Mouse (Mus musculus) thymus, adult 2 months (tissue): ENCODE data around the gene Apoe. TPM values are rescaled to one million over a fixed set of nuclear protein-coding genes. Genes with fewer than 3 reads are reported as not detected.
A peak's percentile ranks its signal among the peaks of the same experiment; 100 is the strongest.

Experiments
- DNase-seq: peaks from one replicate; pipeline ENCODE4 v3.0.0; 2021
- H3K27ac ChIP-seq: fragments of 200-500 bp; 2 replicates; pipeline ENCODE4 v1.5.1; 2012; ENCODE audit warnings: low read length, control low read depth; ENCODE audit not compliant: control insufficient read depth, insufficient read depth
- H3K27me3 ChIP-seq: fragments of 200-500 bp; 2 replicates; pipeline ENCODE4 v1.6.1; 2012; ENCODE audit warnings: mild to moderate bottlenecking, low read length, moderate library complexity, mixed read lengths; ENCODE audit not compliant: control insufficient read depth, insufficient read depth
- H3K36me3 ChIP-seq: fragments of 200-500 bp; 2 replicates; pipeline ENCODE4 v1.6.1; 2012; ENCODE audit warnings: mild to moderate bottlenecking, low read length, moderate library complexity; ENCODE audit not compliant: control insufficient read depth, insufficient read depth
- H3K4me1 ChIP-seq: fragments of 200-500 bp; replicated peaks from 2 replicates; pipeline ENCODE4 v1.6.1; 2012; ENCODE audit warnings: low read length; ENCODE audit not compliant: control insufficient read depth, insufficient read depth
- H3K4me3 ChIP-seq: fragments of 200-500 bp; 2 replicates; pipeline ENCODE4 v1.5.1; 2012; ENCODE audit warnings: mild to moderate bottlenecking, low read length, control low read depth, moderate library complexity; ENCODE audit not compliant: control insufficient read depth, insufficient read depth
- CTCF ChIP-seq: fragments of 200-500 bp; IDR thresholded peaks from 2 replicates; pipeline ENCODE4 v1.5.1; 2012; ENCODE audit warnings: mild to moderate bottlenecking, control low read depth, low read length, moderate library complexity, borderline replicate concordance; ENCODE audit not compliant: control insufficient read depth, poor library complexity, insufficient read depth; ENCODE audit errors: extremely low read depth
- POLR2A ChIP-seq: fragments of 200-500 bp; IDR thresholded peaks from 2 replicates; pipeline ENCODE4 v1.6.1; 2012; ENCODE audit warnings: mild to moderate bottlenecking, low read length, control low read depth, moderate library complexity; ENCODE audit not compliant: control insufficient read depth, poor library complexity, insufficient read depth; ENCODE audit errors: extremely low read depth
- WGBS: fragments of 180-500 bp; shearing (Covaris S2); methylation state at CpG from one replicate; pipeline ENCODE4 v1.1.7; 2018; 5-methylcytosine and 5-hydroxymethylcytosine counted together
- polyA plus RNA-seq: library from polyadenylated mRNA; depleted of rRNA; stranded (reverse); fragments of >200 nt; gene quantifications from 2 replicates; pipeline ENCODE4 v1.2.3, GENCODE M21; 2012

Gene Apoe
- polyA plus RNA-seq, 1 experiment, result 2,086 TPM

DNA sequence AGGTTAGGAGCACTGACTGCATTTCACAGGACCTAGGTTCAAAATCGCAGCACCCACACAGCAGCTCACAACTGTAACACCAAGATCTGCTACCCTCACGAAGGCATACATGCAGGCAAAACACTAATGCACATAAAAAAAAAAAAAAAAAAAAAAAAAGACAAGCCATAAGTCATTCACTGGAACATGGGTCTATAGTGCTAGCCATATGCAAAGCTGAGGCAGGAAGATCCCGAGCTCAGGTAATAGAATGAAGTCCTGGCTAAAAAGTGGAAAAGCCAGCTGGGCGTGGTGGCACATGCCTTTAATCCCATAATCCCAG lies 800 bp upstream of the Apoe start:
- Histone ChIP-seq H3K27ac (peak overlapping the region; percentile 78), H3K36me3 (no peaks in the 10 kb centered on the region), H3K4me1 (peaks cover 31% of the 10 kb centered on the region), H3K4me3 (no peak overlapping the region), H3K27me3 (no peaks in the 10 kb centered on the region)
- TF ChIP-seq CTCF (no peak), POLR2A (no peak)
- WGBS, result 48% methylated on average over 4 of the region's 4 CpGs
- no peak for DNase-seq

DNA sequence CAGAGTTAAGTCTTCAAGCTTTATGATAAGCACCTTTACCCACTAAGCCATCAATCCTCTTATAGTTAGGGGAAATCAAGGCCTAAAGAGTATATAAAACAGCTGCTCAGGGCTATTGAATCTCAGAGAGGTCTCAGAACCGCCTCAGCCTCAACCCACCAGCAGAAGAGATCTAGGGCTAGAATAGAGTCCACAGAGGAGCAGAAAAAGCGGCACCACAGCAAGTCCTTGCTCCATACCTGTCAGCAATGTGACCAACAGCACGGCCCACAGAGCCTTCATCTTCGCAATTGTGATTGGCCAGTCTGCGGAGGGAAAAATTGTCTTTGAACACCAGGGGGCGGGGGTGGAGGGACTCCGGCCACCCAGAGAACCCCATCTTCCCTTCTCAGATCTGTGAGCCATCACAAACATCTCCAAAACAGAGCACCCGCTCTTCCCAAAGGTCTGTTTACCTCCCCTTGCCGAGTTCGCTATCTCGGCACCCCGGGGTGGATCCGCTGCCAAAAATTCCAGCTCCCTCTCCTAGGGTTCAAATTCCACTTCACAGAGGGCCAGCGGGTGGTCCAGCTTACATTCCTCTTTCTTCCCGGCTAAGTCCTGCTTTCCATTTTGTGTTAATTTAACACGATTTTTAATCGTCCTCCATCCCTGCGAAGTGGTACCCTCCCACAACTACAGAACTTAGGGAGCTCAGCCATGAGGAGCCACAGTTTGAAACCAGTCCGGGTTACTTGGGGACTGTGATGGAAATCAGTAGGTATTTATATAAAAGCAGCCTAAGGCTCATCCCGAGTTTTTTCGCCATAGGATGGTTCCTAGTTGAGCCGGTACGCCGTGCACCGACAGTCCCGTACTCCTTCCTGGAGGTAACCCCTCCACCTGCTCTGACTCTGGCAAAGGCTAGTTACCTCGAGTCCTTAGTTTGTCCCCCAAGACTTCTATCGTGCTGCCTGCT lies 760 bp downstream of the Apoe start:
- TF ChIP-seq CTCF, result peak; percentile 42; the same call in 1 of the 2 replicates
- no peak for TF ChIP-seq POLR2A
- DNase-seq, result no peak
- H3K27ac ChIP-seq, result peak overlapping the region; percentile 33; the same call in 1 of the 2 replicates
- peaks cover 31% of the 10 kb centered on the region for H3K4me1 ChIP-seq
- 23% methylated on average over 28 of the region's 28 CpGs for WGBS
- no peaks in the 10 kb centered on the region for H3K27me3 ChIP-seq
- no peaks in the 10 kb centered on the region for H3K36me3 ChIP-seq
- H3K4me3 ChIP-seq, result peak overlapping the region; percentile 11

GRCm38 (mm10) chr7:19696336-19696873 lies 2.6 kb downstream of the Apoe start:
- 98% methylated on average over 34 of the region's 34 CpGs for WGBS
- Histone ChIP-seq H3K27me3 (no peaks in the 10 kb centered on the region), H3K4me1 (peaks cover 29% of the 10 kb centered on the region), H3K4me3 (no peak overlapping the region), H3K36me3 (no peaks in the 10 kb centered on the region), H3K27ac (no peak overlapping the region)
- DNase-seq, result no peak
- no peak for TF ChIP-seq POLR2A
- TF ChIP-seq CTCF, result no peak

GRCm38 (mm10) chr7:19695881-19696280 lies 3.1 kb downstream of the Apoe start:
- Histone ChIP-seq H3K4me1 (peaks cover 26% of the 10 kb centered on the region), H3K4me3 (no peak overlapping the region), H3K27ac (no peak overlapping the region), H3K27me3 (no peaks in the 10 kb centered on the region), H3K36me3 (no peaks in the 10 kb centered on the region)
- TF ChIP-seq CTCF (no peak), POLR2A (no peak)
- 96% methylated on average over 6 of the region's 6 CpGs for WGBS
- DNase-seq, result no peak

- no peaks in the 10 kb centered on the region for H3K27me3 ChIP-seq
- H3K4me1 ChIP-seq, result peaks cover 19% of the 10 kb centered on the region
- H3K36me3 ChIP-seq, result no peaks in the 10 kb centered on the region
- DNase-seq, result no peak
- no peak overlapping the region for H3K27ac ChIP-seq
- TF ChIP-seq CTCF, result no peak
- WGBS, result 33% methylated on average over 8 of the region's 8 CpGs
- H3K4me3 ChIP-seq, result no peak overlapping the region
Measured at GRCm38 (mm10) chr7:19695213-19695594, 3.8 kb downstream of the Apoe start.

- H3K27me3 ChIP-seq, result no peaks in the 10 kb centered on the region
- TF ChIP-seq CTCF, result no peak
- TF ChIP-seq POLR2A, result no peak
- H3K4me3 ChIP-seq, result no peak overlapping the region
- H3K4me1 ChIP-seq, result peaks cover 13% of the 10 kb centered on the region
- H3K36me3 ChIP-seq, result no peaks in the 10 kb centered on the region
- no peak overlapping the region for H3K27ac ChIP-seq
- DNase-seq, result no peak
- 93% methylated on average over 10 of the region's 10 CpGs for WGBS
Measured at GRCm38 (mm10) chr7:19694336-19695212, 4.4 kb downstream of the Apoe start.
